Mouse (Mus musculus) heart, adult 2 months (tissue): Measurements from ENCODE around the gene Tmem14a.

Experiments
- CTCF ChIP-seq: fragments of 200-600 bp; IDR thresholded peaks from 2 replicates; pipeline ENCODE4 v1.8.1; 2022; ENCODE audit warnings: antibody characterized with exemption, mild to moderate bottlenecking, moderate library complexity
- POLR2A ChIP-seq: fragments of 200-500 bp; IDR thresholded peaks from 2 replicates; pipeline ENCODE4 v1.6.1; 2011; ENCODE audit warnings: mild to moderate bottlenecking, low read depth, low read length, control low read depth; ENCODE audit not compliant: insufficient read depth

DNA sequence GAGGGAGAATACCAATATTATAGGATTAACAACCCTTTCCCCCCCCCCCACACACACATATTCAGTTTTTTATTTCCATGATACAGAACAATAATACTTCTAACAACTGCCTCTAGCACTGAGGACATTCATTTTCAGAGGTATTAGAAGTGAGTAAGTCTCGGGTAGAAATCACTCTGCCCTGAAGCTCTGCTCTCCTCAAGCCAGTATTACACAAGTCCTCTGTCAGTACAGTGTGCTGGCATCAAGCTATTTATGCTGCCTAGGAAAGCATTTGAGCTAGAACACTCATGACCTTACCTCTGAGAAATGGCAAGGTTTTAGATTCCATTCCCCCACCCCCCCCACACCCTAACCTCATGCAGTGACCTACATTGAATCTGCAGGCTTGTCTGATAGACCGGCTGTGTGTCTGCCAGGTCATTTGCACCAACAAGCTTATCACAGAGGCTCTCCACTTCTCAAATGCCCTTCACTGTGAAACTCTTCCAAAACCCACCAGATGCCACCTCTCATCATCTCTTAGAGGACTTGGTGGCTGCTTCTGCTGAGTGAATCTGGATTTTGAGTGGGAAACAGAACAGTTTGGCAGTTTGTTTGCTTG is 56.2 kb downstream of the Tmem14a start:
- TF ChIP-seq CTCF (no peak), POLR2A (no peak)
